Mouse (Mus musculus) kidney, adult 2 months (tissue): ENCODE measurements around the gene Elovl5.

Source experiments
- CTCF ChIP-seq: fragments of 200-500 bp; conservative IDR thresholded peaks from 2 replicates; pipeline ENCODE4 v1.5.1; 2011; ENCODE audit warnings: low read depth, mild to moderate bottlenecking, control low read depth, low read length, moderate library complexity, mixed read lengths; ENCODE audit not compliant: insufficient read depth, insufficient read length
- POLR2A ChIP-seq: fragments of 200-500 bp; IDR thresholded peaks from one replicate; pipeline ENCODE4 v1.6.1; 2011; ENCODE audit warnings: low read depth, low read length, control low read depth

DNA sequence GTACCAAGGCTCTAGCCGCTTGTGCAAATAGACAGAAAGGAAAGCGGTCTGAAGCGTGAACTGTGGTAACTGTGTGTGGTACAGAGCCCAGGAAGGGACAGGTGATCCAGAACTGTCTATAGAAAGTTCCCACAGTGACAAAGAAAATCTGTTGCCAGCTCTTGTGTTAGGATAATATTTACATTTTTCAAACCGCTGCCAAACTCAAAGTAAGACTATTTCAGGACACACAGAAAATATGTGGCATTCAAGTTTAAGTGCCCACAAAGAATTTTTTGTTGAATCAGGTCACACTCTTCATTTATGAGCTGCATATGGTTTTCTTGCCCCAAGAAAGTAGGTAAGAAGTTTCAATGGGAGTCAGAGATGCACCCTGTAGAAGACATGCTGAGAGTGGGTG, 115.8 kb downstream of the Elovl5 start:
- TF ChIP-seq POLR2A (no peak), CTCF (no peak)
